8 mouse cellular contexts compared by ENCODE assay signal in the genomic region with DNA sequence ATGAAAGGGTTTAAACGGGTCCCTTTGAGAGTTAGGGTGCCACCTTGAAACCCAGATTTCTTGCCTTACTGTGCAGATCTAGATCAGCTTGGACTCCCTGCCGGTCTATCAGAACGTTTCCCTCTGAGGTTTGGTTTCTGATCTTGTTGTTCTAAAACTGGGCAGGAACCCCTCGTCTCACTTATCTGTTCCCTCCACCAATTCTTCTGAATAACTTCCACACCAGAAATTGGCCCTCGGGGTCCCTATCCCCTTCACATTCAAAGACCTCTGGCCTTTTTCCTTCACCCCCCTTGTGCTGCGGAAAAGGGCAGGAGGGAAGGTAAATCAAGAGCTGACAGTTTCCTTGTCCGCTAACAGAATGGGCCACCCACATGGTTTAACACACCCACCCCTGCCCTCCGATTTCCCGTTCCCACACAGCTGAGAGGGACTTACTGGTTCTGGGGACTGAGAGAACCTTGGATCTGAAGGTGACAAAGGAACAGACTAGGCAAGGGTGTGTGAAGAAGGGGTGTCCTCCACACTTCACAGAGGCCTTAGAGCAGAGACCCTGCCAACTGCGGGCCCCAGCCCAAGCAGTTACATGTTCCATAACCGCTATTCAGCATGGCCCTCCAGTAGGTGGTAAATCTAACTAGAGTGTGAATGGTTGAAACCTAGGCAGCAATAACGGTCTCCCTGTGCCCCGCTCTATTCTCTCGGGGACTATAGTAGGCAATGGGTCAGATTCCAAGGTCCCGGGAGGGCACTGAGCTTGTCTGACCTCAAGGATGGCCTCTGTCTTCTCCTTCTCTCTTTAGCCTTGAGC. TPM values are rescaled to one million over a fixed set of nuclear protein-coding genes. Genes with fewer than 3 reads are reported as not detected.
DNase-seq lines count a peak whose midpoint lies in the region; ATAC-seq lines count a peak whose summit lies in the region.

No protein-coding gene starts in this region.

- no peak for DNase-seq in lung, adult 18-20 months
- DNase-seq in hindbrain, embryonic 10.5 days (ENCODE audit: low spot score): peak; percentile 28
- DNase-seq in layer of hippocampus, postnatal 10 days (ENCODE audit: low spot score in 2 of 2): no peak
- no peak for DNase-seq in gastrocnemius, postnatal 36 days
- no peak for DNase-seq in right cerebral cortex, adult 18-20 months

- no peaks in the 10 kb centered on the region for H3K36me3 ChIP-seq in lung, embryonic 15.5 days
- H3K36me3 ChIP-seq in hindbrain, embryonic 10.5 days: no peaks in the 10 kb centered on the region
- no peaks in the 10 kb centered on the region for H3K36me3 ChIP-seq in limb, embryonic 13.5 days
- H3K36me3 ChIP-seq in stomach, embryonic 14.5 days (ENCODE audit: control insufficient read depth, insufficient read depth, low read length): no peaks in the 10 kb centered on the region

- no peaks in the 10 kb centered on the region for H3K9me3 ChIP-seq in lung, embryonic 15.5 days
- H3K9me3 ChIP-seq in hindbrain, embryonic 10.5 days: no peaks in the 10 kb centered on the region
- H3K9me3 ChIP-seq in limb, embryonic 13.5 days: no peaks in the 10 kb centered on the region
- H3K9me3 ChIP-seq in stomach, embryonic 14.5 days (ENCODE audit: control insufficient read depth, low read depth, low read length): no peaks in the 10 kb centered on the region

- peaks cover 64% of the 10 kb centered on the region for H3K27me3 ChIP-seq in lung, embryonic 15.5 days
- H3K27me3 ChIP-seq in hindbrain, embryonic 10.5 days (ENCODE audit: insufficient read depth, poor library complexity, severe bottlenecking): peaks cover 81% of the 10 kb centered on the region
- peaks cover 82% of the 10 kb centered on the region for H3K27me3 ChIP-seq in limb, embryonic 13.5 days
- H3K27me3 ChIP-seq in stomach, embryonic 14.5 days (ENCODE audit: control insufficient read depth, insufficient read depth, low read length): peaks cover 23% of the 10 kb centered on the region

- H3K4me3 ChIP-seq in lung, embryonic 15.5 days: peak overlapping the region; percentile 45
- peak overlapping the region; percentile 58 for H3K4me3 ChIP-seq in hindbrain, embryonic 10.5 days
- H3K4me3 ChIP-seq in limb, embryonic 13.5 days: peak overlapping the region; percentile 56
- H3K4me3 ChIP-seq in stomach, embryonic 14.5 days (ENCODE audit: low read depth, low read length): peak overlapping the region; percentile 45

- intact Hi-C loops in gastrocnemius, postnatal 36 days (cut with DNase I): loop anchor here (5.0 kb wide), 1 partner anchor 224 kb away; no protein-coding TSS in a partner anchor

- 0 out of 2 replicates have a peak overlapping the region, but pooled peaks have one; percentile 17 for H3K9ac ChIP-seq in lung, embryonic 15.5 days
- H3K9ac ChIP-seq in limb, embryonic 13.5 days: peak overlapping the region; percentile 56
- 0 out of 2 replicates have a peak overlapping the region, but pooled peaks have one; percentile 4 for H3K9ac ChIP-seq in stomach, embryonic 14.5 days (replicated peaks; ENCODE audit: low read depth, low read length)

- WGBS in lung, embryonic 15.5 days: 20% methylated on average over 15 of the region's 15 CpGs
- 3% methylated on average over 15 of the region's 15 CpGs for WGBS in hindbrain, embryonic 10.5 days
- WGBS in limb, embryonic 13.5 days: 11% methylated on average over 15 of the region's 15 CpGs
- 19% methylated on average over 15 of the region's 15 CpGs for WGBS in stomach, embryonic 14.5 days

- H3K4me1 ChIP-seq in lung, embryonic 15.5 days: peaks cover 80% of the 10 kb centered on the region
- H3K4me1 ChIP-seq in hindbrain, embryonic 10.5 days (replicated peaks): peaks cover 99% of the 10 kb centered on the region
- H3K4me1 ChIP-seq in limb, embryonic 13.5 days: peaks cover 71% of the 10 kb centered on the region
- peaks cover 35% of the 10 kb centered on the region for H3K4me1 ChIP-seq in stomach, embryonic 14.5 days (ENCODE audit: control insufficient read depth, insufficient read depth, low read length)

- peak overlapping the region; percentile 57 for H3K27ac ChIP-seq in lung, embryonic 15.5 days
- peak overlapping the region; percentile 86 for H3K27ac ChIP-seq in hindbrain, embryonic 10.5 days
- H3K27ac ChIP-seq in limb, embryonic 13.5 days: peak overlapping the region; percentile 10; the same call in 1 of the 2 replicates
- peak overlapping the region; percentile 27; the same call in 1 of the 2 replicates for H3K27ac ChIP-seq in stomach, embryonic 14.5 days (ENCODE audit: low read length)

- ATAC-seq in lung, embryonic 15.5 days (ENCODE audit: borderline replicate concordance, extremely low read depth, low FRiP score, low TSS enrichment): no peak
- ATAC-seq in limb, embryonic 13.5 days (ENCODE audit: low FRiP score, low read depth): no peak
- ATAC-seq in stomach, embryonic 14.5 days (ENCODE audit: insufficient number of reproducible peaks, insufficient read depth, low FRiP score, low read depth): no peak

- H3K4me2 ChIP-seq in lung, embryonic 15.5 days: peak overlapping the region; percentile 95
- H3K4me2 ChIP-seq in limb, embryonic 13.5 days (replicated peaks): peak overlapping the region; percentile 93
- H3K4me2 ChIP-seq in stomach, embryonic 14.5 days (replicated peaks; ENCODE audit: low read depth, low read length): peak overlapping the region; percentile 98

RNA-seq across cellular contexts. Expression of gene Grrp1, which starts 0.8 kb away (rescaled TPM):
- polyA plus RNA-seq in lung, embryonic 15.5 days (2015; fragmentation: Nextera tagmentation; extraction: Ambion mirVana): 11.0 and 12.5 TPM in 2 replicates
- 6.2 and 6.8 TPM in 2 replicates for polyA plus RNA-seq in hindbrain, embryonic 10.5 days (2016; fragmentation: Nextera tagmentation; extraction: Ambion mirVana)
- 4.7 and 5.3 TPM in 2 replicates for polyA plus RNA-seq in limb, embryonic 13.5 days (2015; fragmentation: Nextera tagmentation; extraction: Ambion mirVana)
- polyA plus RNA-seq in stomach, embryonic 14.5 days (2014; fragmentation: Nextera tagmentation; extraction: Ambion mirVana): 4.1 and 4.5 TPM in 2 replicates
- total RNA-seq in layer of hippocampus, postnatal 10 days (2021): 1 to 10 TPM; 2.6 to 3.5 TPM
- total RNA-seq in gastrocnemius, postnatal 36 days (2021): 1 to 10 TPM; 2.4 to 3.6 TPM

RNA-seq across cellular contexts. Expression of gene Gm30191, which starts 6.4 kb away (rescaled TPM):
- polyA plus RNA-seq in lung, embryonic 15.5 days (2015; fragmentation: Nextera tagmentation; extraction: Ambion mirVana): not detected in 2 replicates
- not detected in 2 replicates for polyA plus RNA-seq in hindbrain, embryonic 10.5 days (2016; fragmentation: Nextera tagmentation; extraction: Ambion mirVana)
- polyA plus RNA-seq in limb, embryonic 13.5 days (2015; fragmentation: Nextera tagmentation; extraction: Ambion mirVana): not detected in 2 replicates
- polyA plus RNA-seq in stomach, embryonic 14.5 days (2014; fragmentation: Nextera tagmentation; extraction: Ambion mirVana): not detected in 2 replicates
- total RNA-seq in layer of hippocampus, postnatal 10 days (2021): not detected
- not detected for total RNA-seq in gastrocnemius, postnatal 36 days (2021)

RNA-seq across cellular contexts. Expression of gene Zfp593, which starts 7.7 kb away (rescaled TPM):
- polyA plus RNA-seq in lung, embryonic 15.5 days (2015; fragmentation: Nextera tagmentation; extraction: Ambion mirVana): 15.2 and 15.9 TPM in 2 replicates
- polyA plus RNA-seq in hindbrain, embryonic 10.5 days (2016; fragmentation: Nextera tagmentation; extraction: Ambion mirVana): 20.6 and 21.6 TPM in 2 replicates
- 15.6 and 17.8 TPM in 2 replicates for polyA plus RNA-seq in limb, embryonic 13.5 days (2015; fragmentation: Nextera tagmentation; extraction: Ambion mirVana)
- 14.8 and 16.5 TPM in 2 replicates for polyA plus RNA-seq in stomach, embryonic 14.5 days (2014; fragmentation: Nextera tagmentation; extraction: Ambion mirVana)
- total RNA-seq in layer of hippocampus, postnatal 10 days (2021): 10 to 100 TPM; 11.1 to 12.5 TPM
- total RNA-seq in gastrocnemius, postnatal 36 days (2021): 1 to 10 TPM; 4.5 to 4.7 TPM

RNA-seq across cellular contexts. Expression of gene E130218I03Rik, which starts 9.7 kb away (rescaled TPM):
- 0.45 and 0.52 TPM in 2 replicates for polyA plus RNA-seq in lung, embryonic 15.5 days (2015; fragmentation: Nextera tagmentation; extraction: Ambion mirVana)
- 0.49 and 1.0 TPM in 2 replicates for polyA plus RNA-seq in hindbrain, embryonic 10.5 days (2016; fragmentation: Nextera tagmentation; extraction: Ambion mirVana)
- polyA plus RNA-seq in limb, embryonic 13.5 days (2015; fragmentation: Nextera tagmentation; extraction: Ambion mirVana): 0.23 and 0.66 TPM in 2 replicates
- 0.36 and 0.41 TPM in 2 replicates for polyA plus RNA-seq in stomach, embryonic 14.5 days (2014; fragmentation: Nextera tagmentation; extraction: Ambion mirVana)
- total RNA-seq in layer of hippocampus, postnatal 10 days (2021): not detected
- total RNA-seq in gastrocnemius, postnatal 36 days (2021): not detected

RNA-seq across cellular contexts. Expression of gene Cnksr1, which starts 14.9 kb away (rescaled TPM):
- polyA plus RNA-seq in lung, embryonic 15.5 days (2015; fragmentation: Nextera tagmentation; extraction: Ambion mirVana): 10.1 and 10.9 TPM in 2 replicates
- 0.89 and 1.2 TPM in 2 replicates for polyA plus RNA-seq in hindbrain, embryonic 10.5 days (2016; fragmentation: Nextera tagmentation; extraction: Ambion mirVana)
- 1.8 and 2.0 TPM in 2 replicates for polyA plus RNA-seq in limb, embryonic 13.5 days (2015; fragmentation: Nextera tagmentation; extraction: Ambion mirVana)
- 5.7 and 6.3 TPM in 2 replicates for polyA plus RNA-seq in stomach, embryonic 14.5 days (2014; fragmentation: Nextera tagmentation; extraction: Ambion mirVana)
- total RNA-seq in layer of hippocampus, postnatal 10 days (2021): under 1 TPM in 1 of 2 experiments, not detected in 1; 0.16 TPM
- total RNA-seq in gastrocnemius, postnatal 36 days (2021): 10 to 100 TPM; 33.7 to 36.3 TPM

Comparison
In these comparisons a context has a peak if more than half of its experiments do, and no peak if none do; other contexts are left out.
1. H3K27ac ChIP-seq: peak in every context shown above with its lines; median percentile 86 in hindbrain, embryonic 10.5 days; 57 in lung, embryonic 15.5 days; 27 in stomach, embryonic 14.5 days; 10 in limb, embryonic 13.5 days.
2. H3K9ac ChIP-seq: peak in every context shown above with its lines; median percentile 56 in limb, embryonic 13.5 days; 17 in lung, embryonic 15.5 days; 4 in stomach, embryonic 14.5 days.